15 mouse cellular contexts compared by ENCODE assay signal in the genomic region with DNA sequence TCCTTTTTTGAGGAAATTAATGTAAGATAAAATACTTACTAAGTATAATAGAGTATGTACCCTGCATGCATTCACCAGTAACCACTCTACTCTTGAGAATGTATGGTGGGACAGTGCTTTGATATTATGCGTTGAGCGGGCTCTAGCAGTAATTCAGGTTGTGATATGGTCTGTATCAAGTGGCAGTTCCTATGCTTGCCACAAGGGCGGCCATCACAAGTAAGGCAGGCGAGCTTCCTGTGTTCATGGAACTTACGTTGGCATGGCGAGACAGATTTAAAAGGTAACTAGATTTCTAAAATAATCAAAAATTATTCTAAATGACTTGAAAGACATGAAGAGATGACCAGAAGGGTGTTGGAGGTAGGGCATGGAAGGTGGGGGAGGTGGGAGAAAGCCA. TPM values are rescaled to one million over a fixed set of nuclear protein-coding genes. Genes with fewer than 3 reads are reported as not detected.
DNase-seq lines count a peak whose midpoint lies in the region; ATAC-seq and TF ChIP-seq lines count a peak whose summit lies in the region.
"Had no signal": no experiment of that assay in that cellular context is flagged by ENCODE, and none has a peak within 500 bp of the region (broad histone marks: within the 10 kb centered on the region; RNA-seq: fewer than 3 reads in every experiment).

No protein-coding gene starts in this region.

- no peaks in the 10 kb centered on the region for H3K9me3 ChIP-seq in forebrain, postnatal 0 days (ENCODE audit: low read length)
- H3K9me3 ChIP-seq in forebrain, embryonic 11.5 days (ENCODE audit: control insufficient read depth, low read length) = no peaks in the 10 kb centered on the region
- H3K9me3 ChIP-seq in neural tube, embryonic 15.5 days (replicated peaks) = no peaks in the 10 kb centered on the region
- H3K9me3 ChIP-seq: forebrain, embryonic 15.5 days had no signal

- TF ChIP-seq POLR2A in liver, adult 2 months (IDR thresholded peaks at IDR 0.05; ENCODE audit: extremely low read depth, insufficient read depth, low read length) = no peak

- 95% methylated on average over 6 of the region's 6 CpGs for WGBS in forebrain, postnatal 0 days
- 94% methylated on average over 6 of the region's 6 CpGs for WGBS in forebrain, embryonic 11.5 days
- 97% methylated on average over 6 of the region's 6 CpGs for WGBS in liver, adult 2 months
- 93% methylated on average over 6 of the region's 6 CpGs for WGBS in neural tube, embryonic 15.5 days

- ATAC-seq in forebrain, postnatal 0 days = no peak
- ATAC-seq in forebrain, embryonic 11.5 days (replicated peaks; ENCODE audit: low FRiP score) = no peak
- no peak for ATAC-seq in neural tube, embryonic 15.5 days (ENCODE audit: low FRiP score)
- ATAC-seq: forebrain, embryonic 15.5 days had no signal

- TF ChIP-seq CTCF in forebrain, postnatal 0 days (IDR thresholded peaks at IDR 0.05; ENCODE audit: low read depth) = peak; percentile 15; the same call in 1 of the 2 replicates
- peak; percentile 47; the same call in 1 of the 2 replicates for TF ChIP-seq CTCF in liver, adult 2 months (IDR thresholded peaks at IDR 0.05; ENCODE audit: low read depth, low read length)

- no peak overlapping the region for H3K27ac ChIP-seq in forebrain, postnatal 0 days (ENCODE audit: low read depth, low read length)
- no peak overlapping the region for H3K27ac ChIP-seq in forebrain, embryonic 11.5 days (ENCODE audit: low read depth, low read length)
- no peak overlapping the region for H3K27ac ChIP-seq in liver, adult 2 months (replicated peaks; ENCODE audit: insufficient read depth, low read depth, low read length)
- no peak overlapping the region for H3K27ac ChIP-seq in neural tube, embryonic 15.5 days (replicated peaks)
- H3K27ac ChIP-seq: forebrain, embryonic 15.5 days; hindbrain, embryonic 12.5 days had no signal

- H3K27me3 ChIP-seq in forebrain, postnatal 0 days (ENCODE audit: insufficient read depth, low read length) = no peaks in the 10 kb centered on the region
- H3K27me3 ChIP-seq in forebrain, embryonic 11.5 days (ENCODE audit: control insufficient read depth, insufficient read depth, low read length) = no peaks in the 10 kb centered on the region
- no peaks in the 10 kb centered on the region for H3K27me3 ChIP-seq in liver, adult 2 months (ENCODE audit: control insufficient read depth, insufficient read depth, low read length)
- no peaks in the 10 kb centered on the region for H3K27me3 ChIP-seq in neural tube, embryonic 15.5 days (replicated peaks)
- H3K27me3 ChIP-seq: forebrain, embryonic 15.5 days; hindbrain, embryonic 12.5 days had no signal

- DNase-seq in forebrain, postnatal 0 days = no peak
- DNase-seq in forebrain, embryonic 11.5 days (ENCODE audit: low spot score) = no peak
- no peak for DNase-seq in liver, adult 2 months (ENCODE audit: extremely low read depth, low read depth, low spot score)
- DNase-seq in liver = no peak
- peak; percentile 18 for DNase-seq in CD4-positive helper T cell, adult 2 months (ENCODE audit: low read depth, low spot score)
- peak; percentile 56 for DNase-seq in induced T-regulatory cell, adult 2 months (ENCODE audit: low read depth)
- no peak for DNase-seq in spleen, postnatal 10 days (ENCODE audit: low spot score in 2 of 2)
- DNase-seq: cerebellum, adult 2 months; embryo, embryonic 11 days; gastrocnemius, postnatal 10 days; kidney, adult 8-10 months; right cerebral cortex, adult 18-20 months had no signal

- H3K9ac ChIP-seq in forebrain, postnatal 0 days = no peak overlapping the region
- H3K9ac ChIP-seq in forebrain, embryonic 11.5 days (ENCODE audit: low read length) = no peak overlapping the region
- H3K9ac ChIP-seq in liver, adult 2 months (ENCODE audit: low read depth, low read length) = no peak overlapping the region
- H3K9ac ChIP-seq in neural tube, embryonic 15.5 days (replicated peaks) = no peak overlapping the region
- H3K9ac ChIP-seq: forebrain, embryonic 15.5 days; hindbrain, embryonic 12.5 days had no signal

- peaks cover 11% of the 10 kb centered on the region for H3K79me2 ChIP-seq in liver, adult 2 months (ENCODE audit: control insufficient read depth, insufficient read depth, low read length)

- peaks cover 20% of the 10 kb centered on the region; the same call in 1 of the 2 replicates for H3K4me1 ChIP-seq in forebrain, postnatal 0 days (ENCODE audit: insufficient read depth)
- peaks cover 2% of the 10 kb centered on the region; the same call in 1 of the 2 replicates for H3K4me1 ChIP-seq in forebrain, embryonic 11.5 days (replicated peaks; ENCODE audit: control insufficient read depth, insufficient read depth, low read length)
- H3K4me1 ChIP-seq in liver, adult 2 months (ENCODE audit: control insufficient read depth, insufficient read depth, low read length) = peaks cover 7% of the 10 kb centered on the region
- H3K4me1 ChIP-seq in neural tube, embryonic 15.5 days = peaks cover 27% of the 10 kb centered on the region

- no peak overlapping the region for H3K4me2 ChIP-seq in forebrain, postnatal 0 days (ENCODE audit: low read depth)
- no peak overlapping the region for H3K4me2 ChIP-seq in forebrain, embryonic 11.5 days (ENCODE audit: low read depth, low read length, severe bottlenecking)
- no peak overlapping the region for H3K4me2 ChIP-seq in neural tube, embryonic 15.5 days
- H3K4me2 ChIP-seq: forebrain, embryonic 15.5 days; hindbrain, embryonic 12.5 days had no signal

- no peaks in the 10 kb centered on the region for H3K36me3 ChIP-seq in forebrain, postnatal 0 days (ENCODE audit: insufficient read depth)
- H3K36me3 ChIP-seq in forebrain, embryonic 11.5 days (ENCODE audit: control insufficient read depth, insufficient read depth, low read length) = no peaks in the 10 kb centered on the region
- no peaks in the 10 kb centered on the region for H3K36me3 ChIP-seq in liver, adult 2 months (ENCODE audit: control insufficient read depth, insufficient read depth, low read length)
- no peaks in the 10 kb centered on the region for H3K36me3 ChIP-seq in neural tube, embryonic 15.5 days
- H3K36me3 ChIP-seq: forebrain, embryonic 15.5 days; hindbrain, embryonic 12.5 days had no signal

- no peak overlapping the region for H3K4me3 ChIP-seq in forebrain, postnatal 0 days (ENCODE audit: low read depth, low read length)
- H3K4me3 ChIP-seq in forebrain, embryonic 11.5 days (ENCODE audit: low read depth, low read length) = no peak overlapping the region
- no peak overlapping the region for H3K4me3 ChIP-seq in liver, adult 2 months (ENCODE audit: insufficient read depth, low read depth, low read length)
- no peak overlapping the region for H3K4me3 ChIP-seq in neural tube, embryonic 15.5 days (replicated peaks)
- H3K4me3 ChIP-seq: forebrain, embryonic 15.5 days; hindbrain, embryonic 12.5 days had no signal

RNA-seq across cellular contexts. Expression of gene Cyth3, which starts 5.3 kb away (rescaled TPM):
- total RNA-seq in forebrain, postnatal 0 days (2014; rRNA removed) = 63.4 and 72.4 TPM in 2 replicates
- polyA plus RNA-seq in forebrain, postnatal 0 days (2015; fragmentation: Nextera tagmentation; extraction: Ambion mirVana) = 42.5 and 44.3 TPM in 2 replicates
- 27.8 and 29.4 TPM in 2 replicates for polyA plus RNA-seq in forebrain, embryonic 11.5 days (2014; fragmentation: Nextera tagmentation; extraction: Ambion mirVana)
- total RNA-seq in liver, adult 2 months (2014; rRNA removed) = 4.4 and 5.5 TPM in 2 replicates
- polyA plus RNA-seq in liver, adult 2 months (2012; rRNA removed) = 2.1 and 2.9 TPM in 2 replicates
- 42.2 and 43.2 TPM in 2 replicates for polyA plus RNA-seq in neural tube, embryonic 15.5 days (2015; fragmentation: Nextera tagmentation; extraction: Ambion mirVana)

Comparison
In these comparisons a context has a peak if more than half of its experiments do, and no peak if none do; other contexts are left out.
1. DNase-seq: peak in CD4-positive helper T cell, adult 2 months (single experiment) and induced T-regulatory cell, adult 2 months (single experiment); none in forebrain, postnatal 0 days (single experiment), forebrain, embryonic 11.5 days (single experiment), liver, adult 2 months (single experiment), liver (single experiment) and spleen, postnatal 10 days (0 of 2).